Mouse (Mus musculus): Measurements from ENCODE around the gene Duox1. TPM values are rescaled to one million over a fixed set of nuclear protein-coding genes. Genes with fewer than 3 reads are reported as not detected.

The Duox1 gene
- polyA plus RNA-seq, 1 experiment = not detected

DNA sequence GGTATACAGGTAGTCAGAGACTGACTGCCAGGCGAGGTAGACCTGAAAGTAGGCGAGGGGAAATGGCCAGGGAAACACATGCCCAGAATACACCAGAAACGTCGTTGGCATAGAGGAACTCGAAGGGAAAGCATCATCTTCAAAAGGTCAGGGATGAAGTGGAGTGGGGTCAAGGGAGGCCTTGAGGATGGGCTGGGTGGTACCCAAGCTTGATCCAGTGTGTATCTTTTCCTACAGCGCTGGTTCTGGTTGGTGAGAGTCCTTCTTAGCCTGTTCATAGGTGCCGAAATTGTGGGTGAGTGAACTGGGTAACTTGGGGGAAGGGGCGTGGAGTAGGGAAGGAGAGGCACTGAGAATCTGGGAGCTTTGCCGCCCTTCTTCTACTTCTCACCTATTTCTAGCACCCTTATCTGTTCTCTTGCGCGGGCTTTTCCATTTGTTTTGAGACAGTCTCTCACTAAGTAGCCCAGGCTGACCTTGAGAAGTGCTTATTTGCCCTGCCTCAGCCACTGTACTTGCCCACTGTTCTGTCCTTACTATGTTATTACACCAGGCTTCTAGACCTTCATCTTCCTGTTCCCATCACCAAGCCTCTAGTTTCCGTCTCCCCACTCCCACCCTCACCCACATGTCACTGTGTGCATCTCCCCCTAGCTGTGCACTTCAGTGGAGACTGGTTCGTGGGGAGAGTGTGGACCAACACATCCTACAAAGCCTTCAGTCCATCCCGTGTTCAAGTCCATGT is 15.4 kb upstream of the Duox1 start:
- no peak overlapping the region for H3K27ac ChIP-seq (ENCODE audit: insufficient read depth, low read depth, low read length)
- no peak overlapping the region for H3K4me3 ChIP-seq (ENCODE audit: insufficient read depth, low read length)
- H3K4me1 ChIP-seq (ENCODE audit: control insufficient read depth, insufficient read depth, low read length) = peaks cover 8% of the 10 kb centered on the region
- TF ChIP-seq CTCF (IDR thresholded peaks at IDR 0.05; ENCODE audit: low read depth, low read length) = no peak
- TF ChIP-seq POLR2A (IDR thresholded peaks at IDR 0.05; ENCODE audit: borderline replicate concordance, low read depth, low read length) = no peak

- H3K4me3 ChIP-seq (ENCODE audit: insufficient read depth, low read length) = peak overlapping the region; percentile 38
- H3K4me1 ChIP-seq (ENCODE audit: control insufficient read depth, insufficient read depth, low read length) = peaks cover 14% of the 10 kb centered on the region
- H3K27ac ChIP-seq (ENCODE audit: insufficient read depth, low read depth, low read length) = no peak overlapping the region
- TF ChIP-seq CTCF (IDR thresholded peaks at IDR 0.05; ENCODE audit: low read depth, low read length) (no peak), POLR2A (IDR thresholded peaks at IDR 0.05; ENCODE audit: borderline replicate concordance, low read depth, low read length) (no peak)
Observed at GRCm38 (mm10) chr2:122300656-122301020, 14.8 kb upstream of the Duox1 start.

GRCm38 (mm10) chr2:122301081-122301920 is 14.2 kb upstream of the Duox1 start:
- H3K4me3 ChIP-seq (ENCODE audit: insufficient read depth, low read length) = peak overlapping the region; percentile 43
- no peak overlapping the region for H3K27ac ChIP-seq (ENCODE audit: insufficient read depth, low read depth, low read length)
- H3K4me1 ChIP-seq (ENCODE audit: control insufficient read depth, insufficient read depth, low read length) = peaks cover 18% of the 10 kb centered on the region
- no peak for TF ChIP-seq CTCF (IDR thresholded peaks at IDR 0.05; ENCODE audit: low read depth, low read length)
- no peak for TF ChIP-seq POLR2A (IDR thresholded peaks at IDR 0.05; ENCODE audit: borderline replicate concordance, low read depth, low read length)

- H3K4me1 ChIP-seq (ENCODE audit: control insufficient read depth, insufficient read depth, low read length) = peaks cover 18% of the 10 kb centered on the region
- TF ChIP-seq POLR2A (IDR thresholded peaks at IDR 0.05; ENCODE audit: borderline replicate concordance, low read depth, low read length) (no peak), CTCF (IDR thresholded peaks at IDR 0.05; ENCODE audit: low read depth, low read length) (no peak)
- H3K4me3 ChIP-seq (ENCODE audit: insufficient read depth, low read length) = peak overlapping the region; percentile 43
- no peak overlapping the region for H3K27ac ChIP-seq (ENCODE audit: insufficient read depth, low read depth, low read length)
Observed at GRCm38 (mm10) chr2:122301921-122302573, 13.4 kb upstream of the Duox1 start.

- no peak for TF ChIP-seq POLR2A (IDR thresholded peaks at IDR 0.05; ENCODE audit: borderline replicate concordance, low read depth, low read length)
- TF ChIP-seq CTCF (IDR thresholded peaks at IDR 0.05; ENCODE audit: low read depth, low read length) = peak; percentile 62
- Histone ChIP-seq H3K4me3 (ENCODE audit: insufficient read depth, low read length) (no peak overlapping the region), H3K4me1 (ENCODE audit: control insufficient read depth, insufficient read depth, low read length) (peaks cover 18% of the 10 kb centered on the region), H3K27ac (ENCODE audit: insufficient read depth, low read depth, low read length) (no peak overlapping the region)
Observed at GRCm38 (mm10) chr2:122302574-122303241, 12.8 kb upstream of the Duox1 start.

GRCm38 (mm10) chr2:122304544-122304943 is 10.9 kb upstream of the Duox1 start:
- Histone ChIP-seq H3K4me3 (ENCODE audit: insufficient read depth, low read length) (no peak overlapping the region), H3K27ac (ENCODE audit: insufficient read depth, low read depth, low read length) (no peak overlapping the region), H3K4me1 (ENCODE audit: control insufficient read depth, insufficient read depth, low read length) (peaks cover 18% of the 10 kb centered on the region)
- no peak for TF ChIP-seq CTCF (IDR thresholded peaks at IDR 0.05; ENCODE audit: low read depth, low read length)
- no peak for TF ChIP-seq POLR2A (IDR thresholded peaks at IDR 0.05; ENCODE audit: borderline replicate concordance, low read depth, low read length)

GRCm38 (mm10) chr2:122305097-122305892 is 10.2 kb upstream of the Duox1 start:
- TF ChIP-seq CTCF (IDR thresholded peaks at IDR 0.05; ENCODE audit: low read depth, low read length) = no peak
- no peak for TF ChIP-seq POLR2A (IDR thresholded peaks at IDR 0.05; ENCODE audit: borderline replicate concordance, low read depth, low read length)
- no peak overlapping the region for H3K27ac ChIP-seq (ENCODE audit: insufficient read depth, low read depth, low read length)
- peaks cover 18% of the 10 kb centered on the region for H3K4me1 ChIP-seq (ENCODE audit: control insufficient read depth, insufficient read depth, low read length)
- H3K4me3 ChIP-seq (ENCODE audit: insufficient read depth, low read length) = no peak overlapping the region

DNA sequence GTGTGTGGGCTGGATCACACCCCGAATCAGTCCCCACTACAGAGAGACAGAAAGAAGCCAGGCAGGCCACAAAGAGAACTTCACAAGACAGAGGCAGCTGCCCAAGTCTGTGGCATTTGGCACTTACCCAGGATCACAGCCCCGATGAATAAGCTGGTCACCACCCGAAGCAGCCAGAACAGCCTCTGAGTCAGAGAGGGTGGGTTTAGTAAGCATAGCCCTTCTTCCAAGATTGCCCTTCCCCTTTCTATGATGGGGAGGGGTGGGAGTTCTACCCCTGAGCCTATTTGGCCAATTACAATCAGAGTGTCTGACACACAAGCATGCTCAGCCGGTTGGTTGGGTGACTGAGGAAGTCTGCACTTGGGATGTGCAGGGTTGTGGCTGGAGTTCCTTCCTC is 9.3 kb upstream of the Duox1 start:
- TF ChIP-seq CTCF (IDR thresholded peaks at IDR 0.05; ENCODE audit: low read depth, low read length) (no peak), POLR2A (IDR thresholded peaks at IDR 0.05; ENCODE audit: borderline replicate concordance, low read depth, low read length) (no peak)
- Histone ChIP-seq H3K4me3 (ENCODE audit: insufficient read depth, low read length) (no peak overlapping the region), H3K27ac (ENCODE audit: insufficient read depth, low read depth, low read length) (no peak overlapping the region), H3K4me1 (ENCODE audit: control insufficient read depth, insufficient read depth, low read length) (peaks cover 12% of the 10 kb centered on the region)

DNA sequence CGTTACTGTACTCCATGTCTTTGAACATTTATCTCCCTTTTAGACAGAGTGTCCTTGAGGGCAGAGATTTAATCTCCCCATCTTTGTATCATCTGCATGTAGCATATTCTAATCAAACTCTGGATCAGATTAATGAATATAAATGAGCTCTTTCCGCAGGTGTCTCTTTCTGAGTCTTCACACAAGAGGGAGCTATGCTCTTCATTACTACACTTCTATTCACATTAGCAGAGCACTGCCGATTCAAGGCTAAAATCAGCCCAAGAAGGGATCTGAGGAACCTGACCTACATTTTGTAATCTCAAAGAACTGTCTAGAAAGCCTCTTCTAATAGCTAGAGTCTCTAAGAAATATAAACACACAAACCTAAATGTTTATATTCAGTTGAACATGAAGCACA is 5.8 kb upstream of the Duox1 start:
- no peak overlapping the region for H3K4me3 ChIP-seq (ENCODE audit: insufficient read depth, low read length)
- H3K4me1 ChIP-seq (ENCODE audit: control insufficient read depth, insufficient read depth, low read length) = peaks cover 12% of the 10 kb centered on the region
- no peak overlapping the region for H3K27ac ChIP-seq (ENCODE audit: insufficient read depth, low read depth, low read length)
- TF ChIP-seq POLR2A (IDR thresholded peaks at IDR 0.05; ENCODE audit: borderline replicate concordance, low read depth, low read length) (no peak), CTCF (IDR thresholded peaks at IDR 0.05; ENCODE audit: low read depth, low read length) (no peak)
